Mouse (Mus musculus) embryonic fibroblast, embryonic 13.5 days (primary cell): ENCODE data around the gene Sh2d1b2.

ENCODE experiments used
- CTCF ChIP-seq: IDR thresholded peaks from 2 replicates; pipeline ENCODE4 v1.5.1; 2011; ENCODE audit warnings: mild to moderate bottlenecking, control low read depth, low read length, moderate library complexity, borderline replicate concordance; ENCODE audit not compliant: insufficient read depth
- POLR2A ChIP-seq: IDR thresholded peaks from 2 replicates; pipeline ENCODE4 v1.6.1; 2011; ENCODE audit warnings: low read depth, mild to moderate bottlenecking, control low read depth, low read length, moderate library complexity

- no peak for TF ChIP-seq POLR2A
- TF ChIP-seq CTCF: peak; percentile 17; the same call in 1 of the 2 replicates
Observed at GRCm38 (mm10) chr1:170200379-170200778, 32.2 kb upstream of the Sh2d1b2 start.
